Mouse (Mus musculus): ENCODE measurements around the gene Nanos3. TPM values are rescaled to one million over a fixed set of nuclear protein-coding genes. Genes with fewer than 3 reads are reported as not detected.

Nanos3 gene
- polyA plus RNA-seq (2012; ENCODE audit: low replicate concordance), result not detected in 2 replicates

GRCm38 (mm10) chr8:84185117-84185516 is at the start of gene Nanos3:
Nanos3 (minus strand) TSS chr8:84185217.

GRCm38 (mm10) chr8:84147769-84148530 is 37.1 kb downstream of the Nanos3 start, which contains the start of the genes Cc2d1a and 4930432K21Rik:
Cc2d1a (minus strand) TSS chr8:84147936.
4930432K21Rik (plus strand) TSS chr8:84148025.

GRCm38 (mm10) chr8:84125656-84126055 is 59.4 kb downstream of the Nanos3 start, which contains the start of gene Podnl1:
Podnl1 (plus strand) TSS chr8:84125989.

Other genes starting within 250 kb of the Nanos3 start
- 0.38 and 0.43 TPM in 2 replicates for gene Gm10644, start 230.0 kb downstream of the Nanos3 start, polyA plus RNA-seq (2012; ENCODE audit: low replicate concordance)
- 16.9 and 197 TPM in 2 replicates for gene Asf1b, start 229.7 kb downstream of the Nanos3 start, polyA plus RNA-seq (2012; ENCODE audit: low replicate concordance)
- gene Prkaca, start 212.2 kb downstream of the Nanos3 start, polyA plus RNA-seq (2012; ENCODE audit: low replicate concordance), result 25.3 and 27.4 TPM in 2 replicates
- gene Samd1, start 187.5 kb downstream of the Nanos3 start, polyA plus RNA-seq (2012; ENCODE audit: low replicate concordance), result 246 and 385 TPM in 2 replicates
- gene 1700067K01Rik, start 183.7 kb downstream of the Nanos3 start, polyA plus RNA-seq (2012; ENCODE audit: low replicate concordance), result 4.9 and 12.0 TPM in 2 replicates
- gene 2210011C24Rik, start 173.0 kb downstream of the Nanos3 start, polyA plus RNA-seq (2012; ENCODE audit: low replicate concordance), result 2.3 TPM in 1 of 2 replicates, not detected in the other
- gene Palm3, start 163.7 kb downstream of the Nanos3 start, polyA plus RNA-seq (2012; ENCODE audit: low replicate concordance), result 0.32 TPM in 1 of 2 replicates, not detected in the other
- 19.2 and 26.2 TPM in 2 replicates for gene Il27ra, start 142.6 kb downstream of the Nanos3 start, polyA plus RNA-seq (2012; ENCODE audit: low replicate concordance)
- 1.0 TPM in 1 of 2 replicates, not detected in the other for gene Rln3, start 140.2 kb downstream of the Nanos3 start, polyA plus RNA-seq (2012; ENCODE audit: low replicate concordance)
- not detected in 2 replicates for gene Gm10643, start 120.1 kb downstream of the Nanos3 start, polyA plus RNA-seq (2012; ENCODE audit: low replicate concordance)
- 44.9 and 60.3 TPM in 2 replicates for gene Rfx1, start 118.4 kb downstream of the Nanos3 start, polyA plus RNA-seq (2012; ENCODE audit: low replicate concordance)
- 51.9 and 103 TPM in 2 replicates for gene Dcaf15, start 80.4 kb downstream of the Nanos3 start, polyA plus RNA-seq (2012; ENCODE audit: low replicate concordance)
- gene Podnl1, start 59.2 kb downstream of the Nanos3 start, polyA plus RNA-seq (2012; ENCODE audit: low replicate concordance), result 3.5 and 5.2 TPM in 2 replicates
- 22.7 and 43.1 TPM in 2 replicates for gene Cc2d1a, start 37.3 kb downstream of the Nanos3 start, polyA plus RNA-seq (2012; ENCODE audit: low replicate concordance)
- gene 4930432K21Rik, start 37.2 kb downstream of the Nanos3 start, polyA plus RNA-seq (2012; ENCODE audit: low replicate concordance), result 0.39 and 0.42 TPM in 2 replicates
- gene Zswim4, start 51.8 kb upstream of the Nanos3 start, polyA plus RNA-seq (2012; ENCODE audit: low replicate concordance), result 5.2 and 15.7 TPM in 2 replicates
- gene D8Ertd738e, start 64.5 kb upstream of the Nanos3 start, polyA plus RNA-seq (2012; ENCODE audit: low replicate concordance), result 92.1 and 138 TPM in 2 replicates
- 60.6 and 86.4 TPM in 2 replicates for gene Mri1, start 72.1 kb upstream of the Nanos3 start, polyA plus RNA-seq (2012; ENCODE audit: low replicate concordance)
- gene Ccdc130, start 85.2 kb upstream of the Nanos3 start, polyA plus RNA-seq (2012; ENCODE audit: low replicate concordance), result 5.5 and 9.6 TPM in 2 replicates
- 30.1 and 35.8 TPM in 2 replicates for gene Cacna1a, start 203.2 kb upstream of the Nanos3 start, polyA plus RNA-seq (2012; ENCODE audit: low replicate concordance)